16 mouse cellular contexts compared by ENCODE assay signal in the genomic region with DNA sequence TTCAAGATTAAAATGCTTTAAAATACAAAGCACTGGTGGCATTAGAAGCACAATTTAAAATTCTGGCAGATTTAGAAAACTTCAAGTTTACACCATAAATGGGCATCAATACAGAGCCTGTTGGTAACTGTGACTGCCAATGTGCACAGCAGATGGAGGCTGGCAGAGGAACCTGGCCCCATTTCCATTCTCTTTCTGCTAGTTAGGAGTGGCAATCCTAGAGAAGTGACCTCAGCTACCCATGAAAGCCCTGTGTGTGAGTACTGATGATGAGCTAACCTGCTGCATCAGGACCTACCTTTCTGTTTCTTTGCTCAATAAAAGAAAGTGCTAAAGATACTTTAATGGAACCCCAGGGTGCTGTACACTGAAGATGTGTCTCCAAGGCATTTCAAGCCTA. TPM values are rescaled to one million over a fixed set of nuclear protein-coding genes. Genes with fewer than 3 reads are reported as not detected.
DNase-seq lines count a peak whose midpoint lies in the region; ATAC-seq and TF ChIP-seq lines count a peak whose summit lies in the region.
"Had no signal": no experiment of that assay in that cellular context is flagged by ENCODE, and none has a peak within 500 bp of the region (broad histone marks: within the 10 kb centered on the region; RNA-seq: fewer than 3 reads in every experiment).

No protein-coding gene starts in this region.

- no peak overlapping the region for H3K4me2 ChIP-seq in midbrain, postnatal 0 days (ENCODE audit: low read depth, low read length, poor library complexity, severe bottlenecking)
- no peak overlapping the region for H3K4me2 ChIP-seq in midbrain, embryonic 13.5 days (replicated peaks)
- no peak overlapping the region for H3K4me2 ChIP-seq in heart, embryonic 12.5 days
- H3K4me2 ChIP-seq: heart, embryonic 15.5 days; hindbrain, embryonic 14.5 days; liver, embryonic 13.5 days; neural tube, embryonic 13.5 days had no signal

- H3K4me3 ChIP-seq in midbrain, postnatal 0 days (ENCODE audit: low read depth, low read length) = no peak overlapping the region
- no peak overlapping the region for H3K4me3 ChIP-seq in midbrain, embryonic 13.5 days (replicated peaks)
- H3K4me3 ChIP-seq in heart, embryonic 12.5 days = no peak overlapping the region
- H3K4me3 ChIP-seq: heart, embryonic 15.5 days; liver, embryonic 13.5 days; neural tube, embryonic 13.5 days had no signal

- no peaks in the 10 kb centered on the region for H3K4me1 ChIP-seq in midbrain, postnatal 0 days (ENCODE audit: insufficient read depth, low read length)
- H3K4me1 ChIP-seq in midbrain, embryonic 13.5 days (replicated peaks) = no peaks in the 10 kb centered on the region
- H3K4me1 ChIP-seq in heart, embryonic 12.5 days (replicated peaks) = peaks cover 4% of the 10 kb centered on the region; the same call in 1 of the 2 replicates
- H3K4me1 ChIP-seq: liver, embryonic 13.5 days; neural tube, embryonic 13.5 days had no signal

- H3K36me3 ChIP-seq in midbrain, postnatal 0 days (ENCODE audit: insufficient read depth, low read length) = peaks cover 47% of the 10 kb centered on the region
- H3K36me3 ChIP-seq in midbrain, embryonic 13.5 days = peaks cover 86% of the 10 kb centered on the region
- H3K36me3 ChIP-seq in heart, embryonic 12.5 days = peaks cover 73% of the 10 kb centered on the region

- TF ChIP-seq CTCF in midbrain, postnatal 0 days (IDR thresholded peaks at IDR 0.05) = no peak

- no peak overlapping the region for H3K9ac ChIP-seq in midbrain, postnatal 0 days (replicated peaks; ENCODE audit: low read length, poor library complexity, severe bottlenecking)
- H3K9ac ChIP-seq in midbrain, embryonic 13.5 days (replicated peaks) = no peak overlapping the region
- no peak overlapping the region for H3K9ac ChIP-seq in heart, embryonic 12.5 days
- H3K9ac ChIP-seq: heart, embryonic 15.5 days; hindbrain, embryonic 14.5 days; liver, embryonic 13.5 days; neural tube, embryonic 13.5 days had no signal

- no peaks in the 10 kb centered on the region for H3K27me3 ChIP-seq in midbrain, postnatal 0 days (ENCODE audit: insufficient read depth, low read length)
- no peaks in the 10 kb centered on the region for H3K27me3 ChIP-seq in midbrain, embryonic 13.5 days
- no peaks in the 10 kb centered on the region for H3K27me3 ChIP-seq in heart, embryonic 12.5 days (replicated peaks)
- H3K27me3 ChIP-seq: heart, embryonic 15.5 days; liver, embryonic 13.5 days; neural tube, embryonic 13.5 days had no signal

- no peak overlapping the region for H3K27ac ChIP-seq in midbrain, postnatal 0 days (ENCODE audit: low read depth, low read length)
- H3K27ac ChIP-seq in midbrain, embryonic 13.5 days = no peak overlapping the region
- H3K27ac ChIP-seq in heart, embryonic 12.5 days (ENCODE audit: poor library complexity, severe bottlenecking) = no peak overlapping the region
- H3K27ac ChIP-seq: heart, embryonic 15.5 days; hindbrain, embryonic 14.5 days; liver, embryonic 13.5 days; neural tube, embryonic 13.5 days had no signal

- no peak for ATAC-seq in midbrain, postnatal 0 days (ENCODE audit: low FRiP score)
- no peak for ATAC-seq in midbrain, embryonic 13.5 days
- ATAC-seq in heart, embryonic 12.5 days (ENCODE audit: insufficient number of reproducible peaks, low FRiP score) = no peak

- DNase-seq in midbrain, postnatal 0 days (ENCODE audit: low spot score) = peak; percentile 31
- peak; percentile 90 for DNase-seq in cerebellum, adult 9-11 months
- peak; percentile 86 for DNase-seq in layer of hippocampus, adult 9-11 months
- no peak for DNase-seq in thymus, postnatal 0 days (ENCODE audit: low spot score)
- DNase-seq in testis, postnatal 14 days (ENCODE audit: low spot score) = no peak
- DNase-seq: kidney, adult 9 months; liver, embryonic 13.5 days; lung, postnatal 14 days; midbrain, embryonic 14.5 days; retina, postnatal 1 day; thymus, postnatal 4 days had no signal

- no peaks in the 10 kb centered on the region for H3K9me3 ChIP-seq in midbrain, postnatal 0 days (ENCODE audit: low read length)
- H3K9me3 ChIP-seq in midbrain, embryonic 13.5 days = no peaks in the 10 kb centered on the region
- no peaks in the 10 kb centered on the region for H3K9me3 ChIP-seq in heart, embryonic 12.5 days (replicated peaks)
- H3K9me3 ChIP-seq: heart, embryonic 15.5 days; liver, embryonic 13.5 days; neural tube, embryonic 13.5 days had no signal

RNA-seq across cellular contexts. Expression of a gene that starts 43.8 kb away (rescaled TPM):
- total RNA-seq in midbrain, postnatal 0 days (2014; rRNA removed) = 195 and 225 TPM in 2 replicates
- 199 and 208 TPM in 2 replicates for polyA plus RNA-seq in midbrain, postnatal 0 days (2015; fragmentation: Nextera tagmentation; extraction: Ambion mirVana)
- polyA plus RNA-seq in midbrain, embryonic 13.5 days (2015; fragmentation: Nextera tagmentation; extraction: Ambion mirVana) = 45.6 and 47.0 TPM in 2 replicates
- 2.0 and 2.3 TPM in 2 replicates for polyA plus RNA-seq in thymus, postnatal 0 days (2015; fragmentation: Nextera tagmentation; extraction: Ambion mirVana)
- 2.2 and 2.5 TPM in 2 replicates for polyA plus RNA-seq in heart, embryonic 12.5 days (2016; fragmentation: Nextera tagmentation; extraction: Ambion mirVana)

Comparison
In these comparisons a context has a peak if more than half of its experiments do, and no peak if none do; other contexts are left out.
1. DNase-seq: peak in midbrain, postnatal 0 days (single experiment), cerebellum, adult 9-11 months (single experiment) and layer of hippocampus, adult 9-11 months (single experiment); none in thymus, postnatal 0 days (single experiment) and testis, postnatal 14 days (single experiment).
2. RNA of a gene that starts 43.8 kb away (polyA plus RNA-seq): 199 to 208 TPM in midbrain, postnatal 0 days and 45.6 to 47.0 TPM in midbrain, embryonic 13.5 days; 2.2 to 2.5 TPM in heart, embryonic 12.5 days and 2.0 to 2.3 TPM in thymus, postnatal 0 days; every median in the first group is over 10 times any median in the second.